Mouse (Mus musculus): Measurements from ENCODE around the gene Mthfd2.

Gene Mthfd2

GRCm38 (mm10) chr6:83280256-83280955 is 45.3 kb downstream of the Mthfd2 start:
- in situ Hi-C loops (cut with MboI; ENCODE audit: unreplicated experiment in 2 of 2), result no loop called here

- in situ Hi-C loops (cut with MboI; ENCODE audit: unreplicated experiment in 2 of 2), result loop anchor here (5.0 to 10.0 kb wide), 5 partner anchors 172 to 357 kb away; partner anchors contain the start of genes Mrpl53 (in 2 of the 2), Ccdc142 (in 1 of the 2) and Gm42688 (in 1 of the 2)
These were observed 46.8 kb downstream of the Mthfd2 start for GRCm38 (mm10) chr6:83278881-83279280.

GRCm38 (mm10) chr6:83277151-83277550 is 48.6 kb downstream of the Mthfd2 start:
- in situ Hi-C loops (cut with MboI; ENCODE audit: unreplicated experiment in 2 of 2), result loop anchor here (5.0 to 10.0 kb wide), 5 partner anchors 170 to 355 kb away; partner anchors contain the start of genes Mrpl53 (in 2 of the 2), Ccdc142 (in 1 of the 2) and Gm42688 (in 1 of the 2)

- in situ Hi-C loops (cut with MboI; ENCODE audit: unreplicated experiment in 2 of 2), result loop anchor here (10.0 kb wide), 2 partner anchors 169 to 279 kb away; partner anchors contain the start of genes Ccdc142 (in 1 of the 2), Gm42688 (in 1 of the 2) and Mrpl53 (in 1 of the 2)
These were observed 52.0 kb downstream of the Mthfd2 start for GRCm38 (mm10) chr6:83273733-83274132.

- in situ Hi-C loops (cut with MboI; ENCODE audit: unreplicated experiment in 2 of 2), result loop anchor here (5.0 to 10.0 kb wide), 2 partner anchors 101 to 524 kb away; partner anchors contain the start of gene Dctn1 (in 2 of the 2)
These were observed 57.3 kb downstream of the Mthfd2 start for GRCm38 (mm10) chr6:83268144-83269010.

GRCm38 (mm10) chr6:83267616-83268015 is 58.1 kb downstream of the Mthfd2 start:
- in situ Hi-C loops (cut with MboI; ENCODE audit: unreplicated experiment in 2 of 2), result loop anchor here (5.0 to 10.0 kb wide), 2 partner anchors 100 to 523 kb away; partner anchors contain the start of gene Dctn1 (in 2 of the 2)

GRCm38 (mm10) chr6:83265653-83266052 is 60.1 kb downstream of the Mthfd2 start:
- in situ Hi-C loops (cut with MboI; ENCODE audit: unreplicated experiment in 2 of 2), result loop anchor here (5.0 to 10.0 kb wide), 2 partner anchors 98 to 521 kb away; partner anchors contain the start of gene Dctn1 (in 2 of the 2)

- in situ Hi-C loops (cut with MboI; ENCODE audit: unreplicated experiment in 2 of 2), result loop anchor here (5.0 to 10.0 kb wide), 2 partner anchors 98 to 520 kb away; partner anchors contain the start of gene Dctn1 (in 2 of the 2)
These were observed 60.5 kb downstream of the Mthfd2 start for GRCm38 (mm10) chr6:83265253-83265652.

- in situ Hi-C loops (cut with MboI; ENCODE audit: unreplicated experiment in 2 of 2), result loop anchor here in 1 of 2 experiments (10.0 kb wide), 1 partner anchor 520 kb away; no protein-coding TSS in a partner anchor
These were observed 61.2 kb downstream of the Mthfd2 start for GRCm38 (mm10) chr6:83264516-83264915.

All from v-Abl transformed pro-B cells (cell line).